Mouse (Mus musculus) limb, embryonic 15.5 days (tissue): ENCODE measurements around the gene 4930519G04Rik. TPM values are rescaled to one million over a fixed set of nuclear protein-coding genes. Genes with fewer than 3 reads are reported as not detected.

Experiments
- microRNA-seq: library from miRNA; unstranded; fragments of <30 nt; microRNA quantifications from one replicate; pipeline ENCODE4, GENCODE M21; 2016
- polyA plus RNA-seq: library from polyadenylated mRNA; unstranded; fragments of >200 nt; fragmentation: Nextera tagmentation; extraction: Ambion mirVana; gene quantifications from 2 replicates; pipeline ENCODE4 v1.2.1, GENCODE M21; 2015

Gene 4930519G04Rik
- polyA plus RNA-seq, 1 experiment from 2014 or later: not detected

Small RNA genes lying within 50 kb of the gene (microRNA-seq; reads per million reads assigned to microRNA genes)
- 6.3 reads per million, percentile 19 among the genes with 10 or more reads in this experiment for gene Mir6240

Other genes with a start within 250 kb of the 4930519G04Rik start
- gene Trpv4, start 195.2 kb upstream of the 4930519G04Rik start, polyA plus RNA-seq: 14.8 and 16.2 TPM in 2 replicates
- gene Gltp, start 162.7 kb upstream of the 4930519G04Rik start, polyA plus RNA-seq: 688 and 696 TPM in 2 replicates
- 12.8 and 15.1 TPM in 2 replicates for gene Tchp, start 145.9 kb upstream of the 4930519G04Rik start, polyA plus RNA-seq
- gene Ankrd13a, start 79.0 kb upstream of the 4930519G04Rik start, polyA plus RNA-seq: 40.8 and 47.0 TPM in 2 replicates
- 44.9 and 47.8 TPM in 2 replicates for gene Git2, start 78.1 kb upstream of the 4930519G04Rik start, polyA plus RNA-seq
- gene 1500011B03Rik, start 30.2 kb upstream of the 4930519G04Rik start, polyA plus RNA-seq: 73.5 and 76.4 TPM in 2 replicates
- gene Gm9936, start 5.0 kb downstream of the 4930519G04Rik start, polyA plus RNA-seq: 0.05 and 0.07 TPM in 2 replicates
- 2.6 and 3.2 TPM in 2 replicates for gene Oasl2, start 43.3 kb downstream of the 4930519G04Rik start, polyA plus RNA-seq
- gene Oasl1, start 69.6 kb downstream of the 4930519G04Rik start, polyA plus RNA-seq: 0.66 and 1.1 TPM in 2 replicates
- 58.8 and 63.3 TPM in 2 replicates for gene 2210016L21Rik, start 88.5 kb downstream of the 4930519G04Rik start, polyA plus RNA-seq
- not detected in 2 replicates for gene Hnf1a, start 117.4 kb downstream of the 4930519G04Rik start, polyA plus RNA-seq
- gene Sppl3, start 157.5 kb downstream of the 4930519G04Rik start, polyA plus RNA-seq: 18.6 and 19.9 TPM in 2 replicates
- 36.8 and 48.3 TPM in 2 replicates for gene Gm10401, start 244.6 kb downstream of the 4930519G04Rik start, polyA plus RNA-seq